Mouse (Mus musculus) forebrain, embryonic 13.5 days (tissue): ENCODE data around the gene D17H6S53E. TPM values are rescaled to one million over a fixed set of nuclear protein-coding genes. Genes with fewer than 3 reads are reported as not detected.

Experiments
- ATAC-seq: fragments of 200-750 bp; cut with Nextera tagmentation; 2 replicates; pipeline ENCODE4 v1.8.0; 2017
- H3K27ac ChIP-seq: fragments of 300-500 bp; sonication (generic); 2 replicates; pipeline ENCODE4 v1.5.1; 2015; ENCODE audit warnings: inconsistent platforms, mild to moderate bottlenecking, moderate library complexity
- H3K27me3 ChIP-seq: fragments of 300-500 bp; sonication (generic); 2 replicates; pipeline ENCODE4 v1.6.1; 2015; ENCODE audit warnings: mild to moderate bottlenecking, inconsistent platforms
- H3K36me3 ChIP-seq: fragments of 300-500 bp; sonication (generic); 2 replicates; pipeline ENCODE4 v1.6.1; 2015; ENCODE audit warnings: mild to moderate bottlenecking, inconsistent platforms; ENCODE audit not compliant: poor library complexity, severe bottlenecking
- H3K4me1 ChIP-seq: fragments of 300-500 bp; sonication (generic); 2 replicates; pipeline ENCODE4 v1.6.1; 2015; ENCODE audit warnings: inconsistent platforms
- H3K4me2 ChIP-seq: fragments of 300-500 bp; sonication (generic); 2 replicates; pipeline ENCODE4 v1.6.1; 2015; ENCODE audit warnings: inconsistent platforms, mild to moderate bottlenecking, moderate library complexity
- H3K4me3 ChIP-seq: fragments of 300-500 bp; sonication (generic); 2 replicates; pipeline ENCODE4 v1.5.1; 2015; ENCODE audit warnings: mild to moderate bottlenecking, inconsistent platforms
- H3K9ac ChIP-seq: fragments of 300-500 bp; sonication (generic); 2 replicates; pipeline ENCODE4 v1.6.1; 2015; ENCODE audit warnings: mild to moderate bottlenecking, inconsistent platforms
- H3K9me3 ChIP-seq: fragments of 300-500 bp; sonication (generic); replicated peaks from 2 replicates; pipeline ENCODE4 v1.6.1; 2016; ENCODE audit warnings: inconsistent platforms
- WGBS: fragments of 180-500 bp; shearing (Covaris S2); methylation state at CpG from one replicate; pipeline ENCODE4 v1.1.7; 2015; 5-methylcytosine and 5-hydroxymethylcytosine counted together
- polyA plus RNA-seq: library from polyadenylated mRNA; unstranded; fragments of >200 nt; fragmentation: Nextera tagmentation; extraction: Ambion mirVana; gene quantifications from 2 replicates; pipeline ENCODE4 v1.2.1, GENCODE M21; 2015

The D17H6S53E gene
- polyA plus RNA-seq, 1 experiment from 2014 or later, result 8.6 TPM

DNA sequence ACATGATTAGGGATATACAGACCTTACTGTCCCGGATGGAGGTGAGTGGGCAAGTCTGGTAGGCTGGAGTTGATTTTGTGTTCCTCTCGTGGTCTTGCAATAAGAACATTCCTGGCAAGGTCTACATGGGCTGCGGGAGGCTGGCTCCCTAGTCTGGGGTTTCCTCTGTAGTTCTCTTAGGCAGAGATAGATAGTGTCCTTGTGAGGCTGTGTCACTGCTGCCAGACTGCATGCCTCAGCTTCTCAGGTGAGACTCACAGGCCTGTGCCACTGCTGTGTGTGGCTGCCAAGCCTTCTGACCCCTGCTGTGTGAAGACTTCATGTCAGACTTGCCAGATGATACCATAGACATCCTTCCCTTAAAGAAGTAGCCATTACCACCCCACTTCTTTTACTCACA, 13.1 kb downstream of the D17H6S53E start:
- peaks cover 64% of the 10 kb centered on the region for H3K36me3 ChIP-seq
- H3K4me1 ChIP-seq, result peaks cover 28% of the 10 kb centered on the region
- H3K27ac ChIP-seq, result no peak overlapping the region
- H3K4me3 ChIP-seq, result no peak overlapping the region
- no peak overlapping the region for H3K9ac ChIP-seq
- 96% methylated on average over 3 of the region's 3 CpGs for WGBS
- no peaks in the 10 kb centered on the region for H3K27me3 ChIP-seq
- no peak overlapping the region for H3K4me2 ChIP-seq
- no peak for ATAC-seq
- no peaks in the 10 kb centered on the region for H3K9me3 ChIP-seq

DNA sequence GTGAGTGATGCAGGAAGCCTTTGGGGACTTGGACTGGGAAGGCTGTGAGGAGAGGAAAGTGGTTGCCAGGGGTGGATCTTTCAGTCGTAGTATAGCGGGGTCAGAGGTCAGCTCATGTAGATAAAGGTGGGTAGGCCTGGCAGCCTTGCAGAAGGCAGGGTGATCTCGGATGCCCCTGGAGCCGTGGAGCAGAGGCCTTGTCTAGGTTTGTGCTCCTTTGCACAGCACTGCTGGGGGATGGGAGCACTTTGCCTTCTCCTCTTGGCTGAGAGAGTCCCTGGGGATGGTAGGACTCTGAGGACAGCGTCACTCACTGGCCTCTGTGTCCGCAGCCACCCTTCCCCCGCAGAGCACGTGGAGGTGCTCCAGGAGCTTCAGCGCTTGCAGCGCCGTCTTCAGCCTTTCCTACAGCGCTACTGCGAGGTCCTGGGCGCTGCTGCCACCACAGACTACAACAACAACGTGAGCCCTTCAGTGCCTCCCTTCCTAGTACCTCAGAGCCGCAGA, 14.4 kb downstream of the D17H6S53E start:
- Histone ChIP-seq H3K36me3 (peaks cover 77% of the 10 kb centered on the region), H3K9ac (no peak overlapping the region), H3K4me2 (no peak overlapping the region), H3K27ac (no peak overlapping the region), H3K27me3 (no peaks in the 10 kb centered on the region), H3K4me1 (peaks cover 28% of the 10 kb centered on the region), H3K4me3 (no peak overlapping the region), H3K9me3 (no peaks in the 10 kb centered on the region)
- ATAC-seq, result no peak
- WGBS, result 84% methylated on average over 16 of the region's 16 CpGs

DNA sequence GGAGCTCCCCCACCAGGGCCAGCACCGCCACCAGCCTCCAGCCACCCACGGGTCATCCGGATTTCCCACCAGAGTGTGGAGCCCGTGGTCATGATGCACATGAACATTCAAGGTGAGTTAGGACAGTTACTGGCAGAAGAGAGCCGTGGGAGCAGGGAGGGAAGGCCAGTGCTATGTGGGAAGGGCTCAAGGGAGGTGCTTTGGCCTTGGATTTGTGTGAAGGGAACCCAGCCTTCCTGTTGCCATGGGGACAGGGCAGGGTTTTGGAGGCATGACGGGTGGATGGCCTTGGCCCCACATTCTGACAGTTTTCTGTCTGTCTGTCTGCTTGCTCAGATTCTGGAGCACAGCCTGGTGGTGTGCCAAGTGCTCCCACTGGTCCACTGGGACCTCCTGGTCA, 15.8 kb downstream of the D17H6S53E start:
- Histone ChIP-seq H3K27ac (no peak overlapping the region), H3K4me1 (peaks cover 20% of the 10 kb centered on the region), H3K9ac (no peak overlapping the region), H3K4me2 (no peak overlapping the region), H3K4me3 (no peak overlapping the region), H3K9me3 (no peaks in the 10 kb centered on the region), H3K27me3 (no peaks in the 10 kb centered on the region), H3K36me3 (peaks cover 91% of the 10 kb centered on the region)
- no peak for ATAC-seq
- 92% methylated on average over 6 of the region's 6 CpGs for WGBS

DNA sequence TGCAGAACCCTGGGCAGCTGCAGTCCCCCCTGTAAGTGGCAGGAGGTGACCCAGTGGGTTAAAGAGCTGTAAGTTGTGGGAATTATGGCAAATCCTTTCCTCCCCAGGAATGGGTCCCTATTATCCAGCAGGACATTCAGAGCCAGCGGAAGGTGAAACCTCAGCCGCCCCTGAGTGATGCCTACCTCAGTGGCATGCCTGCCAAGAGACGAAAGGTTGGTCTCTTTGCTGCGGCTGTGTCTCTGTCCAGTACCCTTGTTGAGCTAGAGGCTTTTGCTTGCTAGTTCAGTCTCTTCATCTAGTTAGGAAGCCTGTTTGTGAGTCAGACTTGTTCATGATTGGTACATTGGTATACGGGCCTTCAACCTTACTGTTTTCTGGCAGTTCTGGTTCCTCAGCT, 20.0 kb downstream of the D17H6S53E start:
- Histone ChIP-seq H3K4me2 (no peak overlapping the region), H3K36me3 (peaks cover 98% of the 10 kb centered on the region), H3K27ac (no peak overlapping the region), H3K27me3 (no peaks in the 10 kb centered on the region), H3K4me1 (no peaks in the 10 kb centered on the region), H3K9ac (no peak overlapping the region), H3K9me3 (no peaks in the 10 kb centered on the region), H3K4me3 (no peak overlapping the region)
- no peak for ATAC-seq
- 88% methylated on average over 5 of the region's 5 CpGs for WGBS

DNA sequence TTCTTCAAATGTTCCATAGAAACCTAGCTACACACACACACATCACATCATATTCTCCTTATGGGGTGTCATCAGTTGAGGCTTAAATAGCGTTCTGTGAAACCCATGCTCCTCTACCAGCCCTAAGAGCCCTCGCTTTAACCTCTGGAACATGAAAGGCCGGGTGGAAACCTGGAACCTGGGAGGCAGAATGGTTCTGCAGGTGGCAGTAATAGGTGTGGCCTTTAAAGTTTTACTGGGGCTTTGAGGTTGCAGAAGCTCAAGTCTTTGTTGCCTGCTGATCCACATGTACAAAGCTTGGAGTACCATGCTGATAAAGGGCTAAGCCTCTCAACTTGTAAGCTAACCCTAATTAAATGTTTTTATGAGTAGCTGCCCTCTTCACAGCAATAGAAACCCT, 21.2 kb downstream of the D17H6S53E start:
- no peaks in the 10 kb centered on the region for H3K9me3 ChIP-seq
- H3K4me3 ChIP-seq, result no peak overlapping the region
- peaks cover 98% of the 10 kb centered on the region for H3K36me3 ChIP-seq
- H3K4me1 ChIP-seq, result no peaks in the 10 kb centered on the region
- no peak for ATAC-seq
- no peak overlapping the region; the same call in 1 of the 2 replicates for H3K27ac ChIP-seq
- no peak overlapping the region for H3K4me2 ChIP-seq
- H3K27me3 ChIP-seq, result no peaks in the 10 kb centered on the region
- WGBS, result 67% methylated on average over 3 of the region's 3 CpGs
- no peak overlapping the region for H3K9ac ChIP-seq

DNA sequence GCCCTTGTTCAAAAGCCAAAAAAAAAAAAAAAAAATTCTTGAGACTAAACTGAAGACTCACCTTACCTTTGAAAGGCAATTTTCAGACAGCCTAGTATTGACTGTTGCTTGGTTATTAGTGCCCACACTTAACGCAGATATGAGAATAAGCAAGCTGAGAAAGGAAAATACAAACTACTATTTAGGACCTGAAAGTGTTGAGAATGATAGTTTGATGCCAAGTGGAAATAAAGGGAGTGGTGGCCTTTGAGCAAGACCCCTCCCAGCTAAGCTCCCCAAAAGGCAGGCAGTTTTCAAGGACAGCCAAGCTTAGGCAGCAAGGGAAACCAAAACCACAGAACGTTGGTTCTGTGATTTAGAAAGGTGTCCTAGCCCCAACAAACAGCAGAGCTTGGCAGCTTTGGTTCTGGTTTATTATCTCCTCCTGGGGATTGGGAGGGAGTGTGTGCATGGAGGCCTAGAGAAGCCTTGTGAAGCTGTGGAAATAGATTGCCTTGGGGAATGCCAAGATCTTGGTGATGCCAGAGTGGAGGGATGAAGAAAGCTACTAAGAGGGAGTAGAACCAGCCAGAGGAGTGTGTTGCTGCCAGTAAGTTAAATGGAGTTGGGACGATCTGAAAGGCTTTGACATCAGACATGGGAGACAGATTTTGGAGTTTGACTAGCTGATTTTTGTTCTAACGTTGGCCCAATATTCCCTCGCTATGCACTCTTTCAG, 21.9 kb downstream of the D17H6S53E start:
- no peak for ATAC-seq
- Histone ChIP-seq H3K27ac (no peak overlapping the region), H3K27me3 (no peaks in the 10 kb centered on the region), H3K4me1 (no peaks in the 10 kb centered on the region), H3K36me3 (peaks cover 98% of the 10 kb centered on the region), H3K9me3 (no peaks in the 10 kb centered on the region), H3K4me2 (no peak overlapping the region), H3K9ac (no peak overlapping the region), H3K4me3 (no peak overlapping the region)
- WGBS, result 75% methylated on average over 5 of the region's 5 CpGs

DNA sequence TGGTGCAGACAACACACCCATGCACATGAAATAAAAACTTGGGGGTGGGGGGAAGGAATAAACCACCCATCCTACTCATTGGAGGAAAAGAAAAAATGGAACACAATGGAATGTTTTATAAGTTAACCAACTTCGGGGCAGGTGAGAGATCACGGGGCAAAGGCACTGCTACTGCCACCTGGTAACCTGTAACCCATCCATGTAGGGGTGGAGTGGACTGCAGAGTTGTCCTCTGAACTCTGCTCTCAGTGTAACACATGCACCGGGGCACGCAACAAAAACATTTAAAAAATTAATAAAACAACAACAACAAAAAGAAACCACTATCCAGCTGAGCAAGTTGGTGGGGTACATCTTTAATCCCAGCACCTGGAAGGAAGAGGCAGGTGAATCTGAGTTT, 25.9 kb downstream of the D17H6S53E start:
- Histone ChIP-seq H3K4me2 (no peak overlapping the region), H3K9me3 (no peaks in the 10 kb centered on the region), H3K27ac (no peak overlapping the region), H3K9ac (no peak overlapping the region), H3K27me3 (no peaks in the 10 kb centered on the region), H3K4me3 (no peak overlapping the region), H3K4me1 (no peaks in the 10 kb centered on the region), H3K36me3 (peaks cover 98% of the 10 kb centered on the region)
- ATAC-seq, result no peak
- WGBS, result 95% methylated on average over 4 of the region's 4 CpGs

DNA sequence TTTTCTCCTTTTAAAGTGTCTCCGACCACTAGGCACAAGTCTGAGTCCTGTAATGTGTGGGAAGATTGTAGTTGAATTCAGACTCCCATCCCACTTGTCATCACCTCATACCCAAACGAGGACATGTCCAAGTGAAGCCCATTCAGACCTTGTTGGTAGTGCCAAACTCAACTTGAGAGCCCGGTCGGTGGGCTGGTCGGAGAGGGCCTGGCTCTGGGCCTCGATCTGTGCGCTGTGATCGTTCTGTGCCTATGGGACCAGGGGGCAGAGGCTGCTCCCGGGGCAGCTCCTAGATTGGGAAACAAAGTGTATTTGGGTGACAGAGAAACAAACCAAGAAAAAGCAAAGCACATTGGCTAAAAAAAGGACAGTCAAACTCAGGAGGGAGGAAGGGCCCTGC, 26.9 kb downstream of the D17H6S53E start:
- H3K4me2 ChIP-seq, result no peak overlapping the region
- 89% methylated on average over 9 of the region's 9 CpGs for WGBS
- H3K4me3 ChIP-seq, result no peak overlapping the region
- H3K4me1 ChIP-seq, result no peaks in the 10 kb centered on the region
- no peak overlapping the region for H3K27ac ChIP-seq
- H3K27me3 ChIP-seq, result no peaks in the 10 kb centered on the region
- no peaks in the 10 kb centered on the region for H3K9me3 ChIP-seq
- no peak overlapping the region for H3K9ac ChIP-seq
- no peak for ATAC-seq
- peaks cover 98% of the 10 kb centered on the region for H3K36me3 ChIP-seq

DNA sequence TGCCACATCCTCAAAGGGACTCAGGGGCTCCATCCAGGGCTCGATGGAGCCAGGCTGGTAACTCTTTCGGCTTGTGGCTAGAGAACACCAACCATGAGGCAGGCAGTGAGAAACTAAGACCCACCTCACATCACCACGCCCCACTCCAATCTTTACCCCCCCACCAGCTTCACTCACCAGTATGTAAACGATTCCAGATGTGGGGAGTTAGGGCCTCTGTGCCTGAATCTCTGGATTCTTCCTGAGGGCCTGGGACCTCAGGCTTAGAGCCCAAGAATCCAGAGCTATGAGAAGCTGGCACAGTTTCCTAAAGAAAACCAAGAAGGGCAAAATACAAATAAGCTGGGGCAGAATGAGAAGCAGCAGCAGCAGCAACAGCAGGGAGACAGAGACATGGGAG, 27.8 kb downstream of the D17H6S53E start:
- ATAC-seq, result no peak
- Histone ChIP-seq H3K4me1 (no peaks in the 10 kb centered on the region), H3K9ac (no peak overlapping the region), H3K9me3 (no peaks in the 10 kb centered on the region), H3K4me2 (no peak overlapping the region), H3K4me3 (no peak overlapping the region), H3K27ac (no peak overlapping the region), H3K36me3 (peaks cover 98% of the 10 kb centered on the region), H3K27me3 (no peaks in the 10 kb centered on the region)
- WGBS, result 89% methylated on average over 4 of the region's 4 CpGs

DNA sequence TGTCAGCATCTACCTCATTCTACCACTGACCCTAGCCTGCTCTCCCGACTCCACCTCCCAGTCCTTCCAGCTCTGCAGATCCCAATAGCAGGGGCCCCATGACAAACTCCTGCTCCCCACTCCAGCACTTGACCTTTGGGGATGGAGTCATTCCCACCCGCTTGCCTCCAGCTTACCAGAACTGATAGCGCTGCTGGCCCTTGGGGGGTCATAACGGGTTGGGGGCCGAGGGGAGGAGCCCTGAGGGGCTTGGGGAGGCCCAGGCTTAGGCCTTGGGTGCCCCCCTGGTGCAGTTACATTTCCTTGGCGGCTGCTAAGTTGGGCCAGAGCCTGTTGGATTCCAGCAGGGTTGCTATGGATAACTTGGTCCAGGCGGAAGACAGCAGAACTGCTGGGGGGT, 28.4 kb downstream of the D17H6S53E start:
- Histone ChIP-seq H3K36me3 (peaks cover 98% of the 10 kb centered on the region), H3K9ac (no peak overlapping the region), H3K4me3 (no peak overlapping the region), H3K27ac (no peak overlapping the region), H3K9me3 (no peaks in the 10 kb centered on the region), H3K4me1 (no peaks in the 10 kb centered on the region), H3K27me3 (no peaks in the 10 kb centered on the region), H3K4me2 (no peak overlapping the region)
- ATAC-seq, result no peak
- 77% methylated on average over 7 of the region's 7 CpGs for whole genome bisulfite sequencing

DNA sequence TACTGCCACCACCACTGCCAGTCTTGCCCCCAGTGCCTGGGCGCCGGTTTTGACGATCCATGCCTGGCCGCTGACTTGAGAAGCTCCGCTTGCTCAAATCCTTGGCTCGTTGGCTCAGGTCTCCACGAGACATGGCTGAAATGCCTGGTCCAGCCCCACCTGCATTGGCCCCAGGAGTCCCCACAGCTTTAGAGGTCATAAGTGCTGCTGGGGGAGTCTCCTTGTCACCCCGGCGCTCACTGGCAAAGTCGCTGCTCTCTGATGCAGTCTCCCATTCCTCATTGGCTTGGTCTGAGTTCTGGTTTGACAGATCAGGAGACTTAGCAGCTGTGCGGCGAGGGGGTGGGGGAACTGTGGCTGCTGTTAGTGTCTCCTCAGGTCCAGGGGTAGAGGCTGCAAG, 29.3 kb downstream of the D17H6S53E start:
- ATAC-seq, result no peak
- WGBS, result 90% methylated on average over 12 of the region's 12 CpGs
- Histone ChIP-seq H3K27ac (no peak overlapping the region), H3K4me3 (no peak overlapping the region), H3K9me3 (no peaks in the 10 kb centered on the region), H3K9ac (no peak overlapping the region), H3K36me3 (peaks cover 98% of the 10 kb centered on the region), H3K27me3 (no peaks in the 10 kb centered on the region), H3K4me1 (no peaks in the 10 kb centered on the region), H3K4me2 (no peak overlapping the region)

DNA sequence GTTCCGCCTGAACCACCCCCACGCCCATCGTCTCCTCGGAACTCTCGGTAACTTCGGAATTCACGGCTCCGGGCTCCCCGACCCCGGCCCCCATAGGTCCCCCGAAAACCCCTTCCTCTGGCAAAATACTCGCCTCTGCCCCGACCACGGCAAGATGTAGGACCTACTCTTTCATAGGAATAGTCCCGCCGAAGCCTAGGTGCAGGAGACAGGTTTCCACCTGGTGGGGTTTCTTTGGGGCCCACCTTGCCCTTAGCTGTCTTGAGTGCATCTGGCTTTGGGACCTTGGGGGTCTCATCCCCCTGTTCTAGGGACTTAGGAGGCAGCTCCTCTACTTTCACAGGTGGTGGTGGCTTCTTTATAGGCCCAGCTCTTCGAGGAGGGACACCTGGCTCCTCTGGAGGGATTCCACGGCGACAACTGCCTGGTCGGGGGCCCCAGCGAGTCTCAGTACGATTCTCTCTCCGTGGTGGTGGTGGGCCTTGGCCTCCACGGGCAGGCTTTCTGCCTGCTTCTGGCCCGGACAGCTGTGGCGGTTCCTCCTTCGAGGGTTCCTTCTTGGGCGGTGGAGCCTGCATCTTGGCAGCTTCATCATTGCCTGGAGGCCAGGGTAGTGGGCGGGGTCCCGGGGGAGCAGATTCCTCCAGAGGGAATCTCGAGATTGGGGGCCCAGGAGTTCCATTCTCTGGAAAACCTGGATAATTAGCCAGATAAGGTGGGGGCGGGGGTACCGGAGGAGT, 30.5 kb downstream of the D17H6S53E start:
- 92% methylated on average over 33 of the region's 33 CpGs for WGBS
- no peak overlapping the region for H3K9ac ChIP-seq
- H3K36me3 ChIP-seq, result peaks cover 100% of the 10 kb centered on the region
- ATAC-seq, result no peak
- H3K4me1 ChIP-seq, result peaks cover 3% of the 10 kb centered on the region; the same call in 1 of the 2 replicates
- no peaks in the 10 kb centered on the region for H3K27me3 ChIP-seq
- no peak overlapping the region for H3K27ac ChIP-seq
- no peak overlapping the region for H3K4me3 ChIP-seq
- no peak overlapping the region for H3K4me2 ChIP-seq
- H3K9me3 ChIP-seq, result no peaks in the 10 kb centered on the region
